In the genomic region with DNA sequence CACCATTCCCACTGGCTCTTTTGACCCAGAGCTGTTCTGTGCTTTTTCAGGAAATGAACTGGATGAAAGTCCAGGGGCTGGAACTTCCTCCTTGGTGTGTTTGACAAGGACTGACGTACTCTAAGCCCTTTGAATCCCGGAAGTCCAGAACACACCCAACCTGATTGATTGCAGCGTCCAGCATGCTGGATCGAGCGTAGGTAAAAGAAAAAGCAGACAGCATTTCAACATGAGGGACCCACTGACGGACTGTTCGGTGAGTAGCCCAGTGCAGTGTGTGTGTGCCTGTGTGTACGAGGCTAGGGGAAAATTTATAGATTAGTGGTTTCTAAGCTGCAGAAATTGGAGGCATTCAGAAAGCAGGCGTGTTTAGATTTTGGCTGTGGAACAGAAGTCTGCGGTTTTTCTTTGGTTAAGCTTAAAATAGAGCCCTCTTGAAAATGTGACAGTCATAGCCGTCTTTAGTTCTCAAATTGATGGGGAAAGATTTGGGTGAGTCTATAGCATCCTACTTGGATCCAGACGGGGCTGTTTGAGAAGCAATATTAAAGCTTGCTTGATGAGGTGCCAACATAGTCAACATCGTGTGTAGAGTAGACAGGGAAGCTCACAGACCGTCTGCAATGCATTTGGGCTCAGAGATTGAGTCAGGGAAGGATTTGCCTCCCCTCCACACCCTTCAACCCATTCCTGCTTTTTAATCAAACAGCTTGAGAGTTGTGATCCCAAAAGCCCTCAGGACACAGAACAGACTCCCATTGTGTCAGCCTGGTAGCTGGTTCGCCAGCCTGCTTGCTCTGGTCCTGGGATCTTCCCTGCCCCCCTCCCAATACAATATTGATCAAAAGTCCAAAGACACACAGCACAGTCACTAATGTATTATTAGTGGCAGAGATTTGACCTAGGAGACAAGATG, we compare ENCODE assay signal across 7 mouse cellular contexts. TPM values are rescaled to one million over a fixed set of nuclear protein-coding genes. Genes with fewer than 3 reads are reported as not detected.
DNase-seq lines count a peak whose midpoint lies in the region; ATAC-seq and TF ChIP-seq lines count a peak whose summit lies in the region.

A gene (plus strand): TSS at position 140 of the 916 bp plus-strand sequence.

- H3K27me3 ChIP-seq in CH12.LX (replicated peaks): no peaks in the 10 kb centered on the region
- H3K27me3 ChIP-seq in liver, embryonic 11.5 days (replicated peaks; ENCODE audit: control insufficient read depth, insufficient read depth, low read length): no peaks in the 10 kb centered on the region
- H3K27me3 ChIP-seq in stomach, embryonic 14.5 days (ENCODE audit: control insufficient read depth, insufficient read depth, low read length): no peaks in the 10 kb centered on the region

- 41% methylated on average over 15 of the region's 15 CpGs for WGBS in liver, embryonic 11.5 days
- 34% methylated on average over 15 of the region's 15 CpGs for WGBS in stomach, embryonic 14.5 days

- no peaks in the 10 kb centered on the region for H3K79me2 ChIP-seq in CH12.LX (replicated peaks; ENCODE audit: control insufficient read depth, extremely low read depth, insufficient read depth, poor library complexity, severe bottlenecking)

- no peak for TF ChIP-seq POLR2A in CH12.LX (IDR thresholded peaks at IDR 0.05; ENCODE audit: low read depth, low read length)

- no peaks in the 10 kb centered on the region for H3K9me3 ChIP-seq in CH12.LX (replicated peaks; ENCODE audit: low read length)
- no peaks in the 10 kb centered on the region for H3K9me3 ChIP-seq in liver, embryonic 11.5 days (ENCODE audit: control insufficient read depth, low read length)
- H3K9me3 ChIP-seq in stomach, embryonic 14.5 days (ENCODE audit: control insufficient read depth, low read depth, low read length): no peaks in the 10 kb centered on the region

- 0 out of 2 replicates have a peak within 1 kb of the TSS, but pooled peaks have one; percentile 18 for H3K9ac ChIP-seq in CH12.LX (ENCODE audit: insufficient read depth, low read depth)
- H3K9ac ChIP-seq in liver, embryonic 11.5 days (ENCODE audit: low read depth, low read length): 0 out of 2 replicates have a peak within 1 kb of the TSS, but pooled peaks have one; percentile 26
- no peak within 1 kb of the TSS for H3K9ac ChIP-seq in stomach, embryonic 14.5 days (replicated peaks; ENCODE audit: low read depth, low read length)

- TF ChIP-seq CTCF in CH12.LX (conservative IDR thresholded peaks at IDR 0.05 in 1 of 2, IDR thresholded peaks at IDR 0.05 in 1 of 2; ENCODE audit: low read depth in 2 of 2, low read length in 2 of 2): no peak

- dilution Hi-C loops in CH12.LX (cut with MboI; ENCODE audit: extremely low pct_ligation_motif_present, extremely low pct_unique_long_range_greater_than_20kb, low sequenced_read_pairs): no loop called here

- no peak for TF ChIP-seq EP300 in CH12.LX (IDR thresholded peaks at IDR 0.05; ENCODE audit: low read length)

- H3K4me3 ChIP-seq in CH12.LX (replicated peaks in 1 of 3; ENCODE audit: low read depth in 2 of 3, low read length in 2 of 3, poor library complexity in 1 of 3): peak within 1 kb of the TSS in 1 of 3 experiments; percentile 23
- peak within 1 kb of the TSS; percentile 39 for H3K4me3 ChIP-seq in liver, embryonic 11.5 days (ENCODE audit: low read depth, low read length)
- peak within 1 kb of the TSS; percentile 18; the same call in 1 of the 2 replicates for H3K4me3 ChIP-seq in stomach, embryonic 14.5 days (ENCODE audit: low read depth, low read length)

- in situ Hi-C loops in CH12.LX (cut with MboI; ENCODE audit: low pct_ligation_motif_present, low pct_unique_long_range_greater_than_20kb, low sequenced_read_pairs): no loop called here

- H3K27ac ChIP-seq in CH12.LX (ENCODE audit: insufficient read depth, low read depth): no peak within 1 kb of the TSS
- H3K27ac ChIP-seq in liver, embryonic 11.5 days (ENCODE audit: low read depth, low read length): peak within 1 kb of the TSS; percentile 51
- H3K27ac ChIP-seq in stomach, embryonic 14.5 days (ENCODE audit: low read length): peak within 1 kb of the TSS; percentile 27; the same call in 1 of the 2 replicates

- TF ChIP-seq RAD21 in CH12.LX (IDR thresholded peaks at IDR 0.05; ENCODE audit: low read depth, low read length): no peak

- H3K4me1 ChIP-seq in CH12.LX (ENCODE audit: control insufficient read depth in 1 of 2, insufficient read depth in 2 of 2): peaks cover 2 to 25% of the 10 kb centered on the region in 2 experiments; a peak in 2 of 4 replicates
- peaks cover 5% of the 10 kb centered on the region; the same call in 1 of the 2 replicates for H3K4me1 ChIP-seq in liver, embryonic 11.5 days (replicated peaks; ENCODE audit: control insufficient read depth, insufficient read depth, low read length)
- H3K4me1 ChIP-seq in stomach, embryonic 14.5 days (ENCODE audit: control insufficient read depth, insufficient read depth, low read length): peaks cover 9% of the 10 kb centered on the region; the same call in 1 of the 2 replicates

- no peaks in the 10 kb centered on the region for H3K36me3 ChIP-seq in CH12.LX (replicated peaks in 1 of 2; ENCODE audit: control insufficient read depth in 1 of 2, insufficient read depth in 1 of 2, low read length in 1 of 2)
- H3K36me3 ChIP-seq in liver, embryonic 11.5 days (ENCODE audit: control insufficient read depth, insufficient read depth, low read length): no peaks in the 10 kb centered on the region
- no peaks in the 10 kb centered on the region for H3K36me3 ChIP-seq in stomach, embryonic 14.5 days (ENCODE audit: control insufficient read depth, insufficient read depth, low read length)

- intact Hi-C loops in heart, postnatal 14 days (cut with DNase I): loop anchor here (5.0 kb wide), 1 partner anchor 71 kb away; a partner anchor contains a TSS

- ATAC-seq in liver, embryonic 11.5 days (replicated peaks; ENCODE audit: low FRiP score): peak; percentile 58
- peak; percentile 59; the same call in 1 of the 2 replicates for ATAC-seq in stomach, embryonic 14.5 days (ENCODE audit: insufficient number of reproducible peaks, insufficient read depth, low FRiP score, low read depth)

- DNase-seq in CH12.LX (ENCODE audit: extremely low read depth): no peak
- peak; percentile 14 to 37 for DNase-seq in adrenal gland, postnatal 36 days
- DNase-seq in heart, postnatal 14 days: peak; percentile 25 to 32
- DNase-seq in liver, embryonic 11.5 days (ENCODE audit: low spot score): no peak
- DNase-seq in layer of hippocampus, adult 8-10 months (ENCODE audit: low spot score in 2 of 2): no peak
- no peak for DNase-seq in cerebellum, adult 8-10 months

- H3K4me2 ChIP-seq in CH12.LX (ENCODE audit: insufficient read depth, low read depth, poor library complexity, severe bottlenecking): peak within 1 kb of the TSS; percentile 32
- peak within 1 kb of the TSS; percentile 57 for H3K4me2 ChIP-seq in liver, embryonic 11.5 days
- H3K4me2 ChIP-seq in stomach, embryonic 14.5 days (replicated peaks; ENCODE audit: low read depth, low read length): peak within 1 kb of the TSS; percentile 35

TF ChIP-seq in CH12.LX, 34 proteins besides CTCF, POLR2A, EP300 and RAD21:
- TF ChIP-seq ELF1 (IDR thresholded peaks at IDR 0.05; ENCODE audit: low read depth, low read length) (0 out of 2 replicates have a peak, but pooled peaks have one; percentile 47), ZC3H11A (IDR thresholded peaks at IDR 0.05; ENCODE audit: low read depth, low read length) (no peak), GABPA (IDR thresholded peaks at IDR 0.05; ENCODE audit: insufficient replicate concordance, low read depth, low read length) (no peak)

RNA-seq across cellular contexts. Expression of the gene that starts here (rescaled TPM):
- total RNA-seq in CH12.LX (2012; rRNA removed) (1.7 and 2.5 TPM in 2 replicates), CH12.LX (2014; rRNA removed) (0.19 and 0.24 TPM in 2 replicates)
- 0.29 and 0.63 TPM in 2 replicates for polyA plus RNA-seq in CH12.LX (2012; ENCODE audit: insufficient read length, low read depth)
- total RNA-seq in adrenal gland, postnatal 36 days (2021): 10 to 100 TPM in 1 of 2 experiments, 1 to 10 TPM in 1; 7.3 to 11.9 TPM
- 1 to 10 TPM; 8.1 to 8.6 TPM for total RNA-seq in heart, postnatal 14 days (2021)
- polyA plus RNA-seq in liver, embryonic 11.5 days (2014; fragmentation: Nextera tagmentation; extraction: Ambion mirVana): 18.3 and 18.8 TPM in 2 replicates
- polyA plus RNA-seq in stomach, embryonic 14.5 days (2014; fragmentation: Nextera tagmentation; extraction: Ambion mirVana): 6.5 and 7.8 TPM in 2 replicates
- 1 to 10 TPM; 3.2 to 6.0 (median 4.2) TPM for total RNA-seq in layer of hippocampus, adult 8-10 months (2022)

Comparison
In these comparisons a context has a peak if more than half of its experiments do, and no peak if none do; other contexts are left out.
1. DNase-seq: peak in adrenal gland, postnatal 36 days (2 of 2) and heart, postnatal 14 days (2 of 2); none in CH12.LX (single experiment), liver, embryonic 11.5 days (single experiment), layer of hippocampus, adult 8-10 months (0 of 2) and cerebellum, adult 8-10 months (single experiment).
2. Peak in every context shown above with its lines, with median percentiles within 50 percentile points of each other: H3K4me2 ChIP-seq.